Mouse (Mus musculus): ENCODE data around the gene Cd248. TPM values are rescaled to one million over a fixed set of nuclear protein-coding genes. Genes with fewer than 3 reads are reported as not detected.
A peak's percentile ranks its signal among the peaks of the same experiment; 100 is the strongest.

The Cd248 gene
- polyA plus RNA-seq, 1 experiment from 2014 or later: 138 TPM

GRCm38 (mm10) chr19:5050047-5050905 is 17.6 kb upstream of the Cd248 start, which contains the start of gene Rin1:
Gene Rin1, plus strand, starts transcription at chr19:5050481.
- whole genome bisulfite sequencing: 15% methylated on average over 14 of the region's 14 CpGs

GRCm38 (mm10) chr19:5051031-5051430 is 16.8 kb upstream of the Cd248 start:
- no peak for DNase-seq (ENCODE audit: low spot score)
- no peak for ATAC-seq (ENCODE audit: low read depth)

More at GRCm38 (mm10) chr19:5050047-5050905, 17.6 kb upstream of the Cd248 start, which contains the start of gene Rin1:
- Histone ChIP-seq H3K27ac (replicated peaks; ENCODE audit: low read depth, low read length) (no peak within 1 kb of the TSS), H3K4me3 (ENCODE audit: low read depth, low read length) (peak within 1 kb of the TSS; percentile 17; the same call in 1 of the 2 replicates), H3K36me3 (ENCODE audit: control insufficient read depth, insufficient read depth, low read length) (peaks cover 31% of the 10 kb centered on the region), H3K9me3 (ENCODE audit: control insufficient read depth, low read length) (no peaks in the 10 kb centered on the region), H3K9ac (ENCODE audit: low read depth, low read length) (peak within 1 kb of the TSS; percentile 2; the same call in 1 of the 2 replicates), H3K4me2 (ENCODE audit: low read depth, low read length) (peak within 1 kb of the TSS; percentile 40), H3K27me3 (replicated peaks; ENCODE audit: control insufficient read depth, insufficient read depth, low read length) (peaks cover 33% of the 10 kb centered on the region), H3K4me1 (ENCODE audit: control insufficient read depth, insufficient read depth, low read length) (peaks cover 13% of the 10 kb centered on the region)
- ATAC-seq (ENCODE audit: low read depth) (peak; percentile 23), DNase-seq (ENCODE audit: low spot score) (peak; percentile 75)

GRCm38 (mm10) chr19:5051515-5051914 is 16.4 kb upstream of the Cd248 start:
- no peak overlapping the region for H3K27ac ChIP-seq (replicated peaks; ENCODE audit: low read depth, low read length)

More at GRCm38 (mm10) chr19:5051031-5051430, 16.8 kb upstream of the Cd248 start:
- Histone ChIP-seq H3K4me2 (ENCODE audit: low read depth, low read length) (peak overlapping the region; percentile 40), H3K9me3 (ENCODE audit: control insufficient read depth, low read length) (no peaks in the 10 kb centered on the region), H3K36me3 (ENCODE audit: control insufficient read depth, insufficient read depth, low read length) (peaks cover 29% of the 10 kb centered on the region), H3K4me3 (ENCODE audit: low read depth, low read length) (peak overlapping the region; percentile 17; the same call in 1 of the 2 replicates), H3K4me1 (ENCODE audit: control insufficient read depth, insufficient read depth, low read length) (peaks cover 13% of the 10 kb centered on the region), H3K27me3 (replicated peaks; ENCODE audit: control insufficient read depth, insufficient read depth, low read length) (peaks cover 33% of the 10 kb centered on the region), H3K9ac (ENCODE audit: low read depth, low read length) (peak overlapping the region; percentile 2; the same call in 1 of the 2 replicates), H3K27ac (replicated peaks; ENCODE audit: low read depth, low read length) (no peak overlapping the region)
- 4% methylated on average over 17 of the region's 17 CpGs for WGBS

GRCm38 (mm10) chr19:5052166-5052822 is 15.6 kb upstream of the Cd248 start:
- H3K27me3 ChIP-seq (replicated peaks; ENCODE audit: control insufficient read depth, insufficient read depth, low read length): peaks cover 33% of the 10 kb centered on the region
- no peak overlapping the region for H3K9ac ChIP-seq (ENCODE audit: low read depth, low read length)
- H3K36me3 ChIP-seq (ENCODE audit: control insufficient read depth, insufficient read depth, low read length): peaks cover 16% of the 10 kb centered on the region
- H3K4me2 ChIP-seq (ENCODE audit: low read depth, low read length): no peak overlapping the region
- WGBS: 33% methylated on average over 19 of the region's 25 CpGs
- H3K4me3 ChIP-seq (ENCODE audit: low read depth, low read length): no peak overlapping the region
- no peak for DNase-seq (ENCODE audit: low spot score)
- no peaks in the 10 kb centered on the region for H3K9me3 ChIP-seq (ENCODE audit: control insufficient read depth, low read length)
- no peak for ATAC-seq (ENCODE audit: low read depth)
- no peak overlapping the region for H3K27ac ChIP-seq (replicated peaks; ENCODE audit: low read depth, low read length)
- H3K4me1 ChIP-seq (ENCODE audit: control insufficient read depth, insufficient read depth, low read length): peaks cover 13% of the 10 kb centered on the region

More at GRCm38 (mm10) chr19:5051515-5051914, 16.4 kb upstream of the Cd248 start:
- Histone ChIP-seq H3K9me3 (ENCODE audit: control insufficient read depth, low read length) (no peaks in the 10 kb centered on the region), H3K4me1 (ENCODE audit: control insufficient read depth, insufficient read depth, low read length) (peaks cover 13% of the 10 kb centered on the region), H3K36me3 (ENCODE audit: control insufficient read depth, insufficient read depth, low read length) (peaks cover 24% of the 10 kb centered on the region), H3K27me3 (replicated peaks; ENCODE audit: control insufficient read depth, insufficient read depth, low read length) (peaks cover 33% of the 10 kb centered on the region), H3K9ac (ENCODE audit: low read depth, low read length) (peak overlapping the region; percentile 2; the same call in 1 of the 2 replicates), H3K4me2 (ENCODE audit: low read depth, low read length) (peak overlapping the region; percentile 40), H3K4me3 (ENCODE audit: low read depth, low read length) (0 out of 2 replicates have a peak overlapping the region, but pooled peaks have one; percentile 17)
- 31% methylated on average over 3 of the region's 3 CpGs for WGBS
- DNase-seq (ENCODE audit: low spot score) (no peak), ATAC-seq (ENCODE audit: low read depth) (no peak)

GRCm38 (mm10) chr19:5052853-5053252 is 15.0 kb upstream of the Cd248 start:
- Histone ChIP-seq H3K27ac (replicated peaks; ENCODE audit: low read depth, low read length) (no peak overlapping the region), H3K4me2 (ENCODE audit: low read depth, low read length) (no peak overlapping the region)
- 71% methylated on average over 17 of the region's 17 CpGs for WGBS

GRCm38 (mm10) chr19:5053909-5054308 is 14.0 kb upstream of the Cd248 start:
- Histone ChIP-seq H3K4me1 (ENCODE audit: control insufficient read depth, insufficient read depth, low read length) (peaks cover 19% of the 10 kb centered on the region), H3K27me3 (replicated peaks; ENCODE audit: control insufficient read depth, insufficient read depth, low read length) (peaks cover 33% of the 10 kb centered on the region), H3K4me3 (ENCODE audit: low read depth, low read length) (no peak overlapping the region), H3K36me3 (ENCODE audit: control insufficient read depth, insufficient read depth, low read length) (0 out of 2 replicates have a peak, but pooled peaks cover under 1% of the 10 kb centered on the region), H3K9ac (ENCODE audit: low read depth, low read length) (no peak overlapping the region), H3K9me3 (ENCODE audit: control insufficient read depth, low read length) (no peaks in the 10 kb centered on the region), H3K4me2 (ENCODE audit: low read depth, low read length) (no peak overlapping the region), H3K27ac (replicated peaks; ENCODE audit: low read depth, low read length) (no peak overlapping the region)
- ATAC-seq (ENCODE audit: low read depth): no peak
- DNase-seq (ENCODE audit: low spot score): no peak
- 24% methylated on average over 9 of the region's 9 CpGs for WGBS

More at GRCm38 (mm10) chr19:5052853-5053252, 15.0 kb upstream of the Cd248 start:
- Histone ChIP-seq H3K27me3 (replicated peaks; ENCODE audit: control insufficient read depth, insufficient read depth, low read length) (peaks cover 33% of the 10 kb centered on the region), H3K4me3 (ENCODE audit: low read depth, low read length) (no peak overlapping the region), H3K4me1 (ENCODE audit: control insufficient read depth, insufficient read depth, low read length) (peaks cover 13% of the 10 kb centered on the region), H3K9me3 (ENCODE audit: control insufficient read depth, low read length) (no peaks in the 10 kb centered on the region), H3K36me3 (ENCODE audit: control insufficient read depth, insufficient read depth, low read length) (peaks cover 11% of the 10 kb centered on the region), H3K9ac (ENCODE audit: low read depth, low read length) (no peak overlapping the region)
- ATAC-seq (ENCODE audit: low read depth) (no peak), DNase-seq (ENCODE audit: low spot score) (no peak)

- peak; percentile 73 for DNase-seq (ENCODE audit: low spot score)
- no peak overlapping the region for H3K27ac ChIP-seq (replicated peaks; ENCODE audit: low read depth, low read length)
- no peak overlapping the region for H3K4me2 ChIP-seq (ENCODE audit: low read depth, low read length)
- no peak overlapping the region for H3K9ac ChIP-seq (ENCODE audit: low read depth, low read length)
- H3K4me1 ChIP-seq (ENCODE audit: control insufficient read depth, insufficient read depth, low read length): peaks cover 31% of the 10 kb centered on the region
- ATAC-seq (ENCODE audit: low read depth): peak; percentile 50
- peaks cover 27% of the 10 kb centered on the region for H3K27me3 ChIP-seq (replicated peaks; ENCODE audit: control insufficient read depth, insufficient read depth, low read length)
- H3K9me3 ChIP-seq (ENCODE audit: control insufficient read depth, low read length): no peaks in the 10 kb centered on the region
- H3K4me3 ChIP-seq (ENCODE audit: low read depth, low read length): no peak overlapping the region
- no peaks in the 10 kb centered on the region for H3K36me3 ChIP-seq (ENCODE audit: control insufficient read depth, insufficient read depth, low read length)
- WGBS: 12% methylated on average over 6 of the region's 6 CpGs
Observed at GRCm38 (mm10) chr19:5056251-5056650, 11.6 kb upstream of the Cd248 start.
